Mouse (Mus musculus) c-Kit-positive CD71-negative TER-119-negative erythroid progenitor cells, embryonic 14.5 days (primary cell): Measurements from ENCODE around the gene Polr2m.

Experiments used
- DNase-seq: peaks from one replicate; pipeline ENCODE4 v3.0.0-alpha.2; 2013; ENCODE audit warnings: low read depth

Gene Polr2m

GRCm38 (mm10) chr9:71467434-71467833, 18.3 kb downstream of the Polr2m start:
- no peak for DNase-seq

GRCm38 (mm10) chr9:71466111-71466510, 19.6 kb downstream of the Polr2m start:
- DNase-seq = no peak

DNA sequence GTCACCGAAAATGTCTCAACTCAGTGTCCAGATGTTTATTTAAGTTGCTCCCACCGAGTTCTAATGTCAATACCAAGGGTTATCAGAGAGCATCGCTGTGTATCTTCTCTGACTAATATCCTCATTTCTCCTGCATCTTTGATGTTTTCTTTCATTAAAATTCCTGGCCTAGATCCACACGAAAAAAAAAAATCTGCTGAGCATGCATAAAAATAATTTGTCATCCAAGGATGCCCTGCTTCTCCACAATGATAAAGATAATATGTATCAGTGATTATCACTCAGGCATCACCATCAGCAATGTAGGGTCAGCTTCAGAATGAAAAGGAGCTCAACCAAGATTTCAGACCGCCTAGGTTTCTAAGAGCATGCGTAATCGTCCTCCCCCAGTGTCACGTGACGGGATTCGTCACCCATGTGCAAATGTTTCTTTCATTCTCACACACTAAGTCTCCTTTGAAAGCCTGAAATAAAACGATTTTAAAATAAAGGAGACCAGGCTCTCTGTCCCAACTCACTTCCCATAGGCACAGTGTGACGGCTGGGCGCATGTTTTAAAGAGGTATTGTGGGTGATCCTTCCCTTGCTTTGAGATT, 22.6 kb downstream of the Polr2m start:
- DNase-seq = no peak

DNA sequence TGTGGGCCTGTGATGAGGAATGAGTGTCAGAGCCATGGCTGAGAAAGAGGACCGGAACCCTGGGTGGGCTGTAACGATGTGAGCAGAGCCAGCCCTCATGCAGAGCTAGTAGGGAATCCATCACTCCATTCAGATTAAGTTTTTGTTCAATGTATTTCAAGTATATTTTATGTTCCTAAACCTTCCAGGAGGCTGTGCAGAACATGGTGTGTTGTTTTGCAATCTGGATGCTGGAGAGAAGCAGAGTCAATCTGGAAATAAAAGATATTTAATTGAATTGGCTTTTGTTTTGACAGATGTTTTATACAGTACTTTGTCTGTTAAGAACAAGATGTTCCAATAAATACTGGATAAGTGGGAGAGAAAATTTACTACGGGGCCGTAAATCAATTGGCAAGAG, 29.0 kb downstream of the Polr2m start:
- no peak for DNase-seq

DNA sequence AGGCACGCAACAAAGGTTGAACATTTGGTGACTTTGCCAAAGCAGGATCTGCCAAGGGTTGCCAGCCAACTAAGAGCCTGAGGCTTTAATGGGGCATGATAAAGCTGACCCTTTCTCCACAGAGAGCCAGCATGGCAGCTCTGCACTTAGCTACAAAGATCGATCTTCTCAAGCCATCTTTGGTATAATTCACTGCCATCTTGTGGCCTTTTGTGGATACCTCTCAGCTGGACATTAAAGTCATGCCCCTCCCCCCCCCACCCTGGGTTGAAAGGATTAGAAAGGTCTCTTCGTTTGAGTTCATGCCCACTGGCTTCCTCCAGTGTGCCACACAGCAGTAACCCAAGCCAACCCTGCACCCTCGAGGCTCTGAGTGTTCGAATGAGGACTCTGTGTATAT, 31.8 kb downstream of the Polr2m start:
- DNase-seq = no peak

- no peak for DNase-seq
These were observed 32.4 kb downstream of the Polr2m start for GRCm38 (mm10) chr9:71453352-71453751.

DNA sequence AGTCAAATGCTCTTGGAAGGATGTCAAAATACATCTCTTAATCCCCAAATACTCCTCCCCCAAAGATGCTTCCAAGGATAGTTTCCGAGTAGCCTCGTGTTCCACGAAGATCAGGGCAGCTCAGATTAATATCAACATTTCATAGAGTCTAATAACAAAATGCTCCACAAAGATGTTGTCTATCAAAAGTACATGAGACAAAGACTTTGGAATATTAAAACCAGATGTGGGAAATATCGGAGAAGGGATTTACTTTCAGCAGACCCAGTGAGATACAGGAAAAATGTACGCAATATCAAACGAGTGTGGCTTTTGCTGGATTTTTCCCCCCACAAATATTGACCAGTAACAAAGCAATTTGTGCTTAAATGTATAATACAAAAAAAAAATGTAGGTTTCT, 35.1 kb downstream of the Polr2m start:
- DNase-seq = no peak

- no peak for DNase-seq
These were observed 38.2 kb downstream of the Polr2m start for GRCm38 (mm10) chr9:71447573-71447972.

GRCm38 (mm10) chr9:71445308-71445707, 40.4 kb downstream of the Polr2m start:
- DNase-seq = no peak

DNA sequence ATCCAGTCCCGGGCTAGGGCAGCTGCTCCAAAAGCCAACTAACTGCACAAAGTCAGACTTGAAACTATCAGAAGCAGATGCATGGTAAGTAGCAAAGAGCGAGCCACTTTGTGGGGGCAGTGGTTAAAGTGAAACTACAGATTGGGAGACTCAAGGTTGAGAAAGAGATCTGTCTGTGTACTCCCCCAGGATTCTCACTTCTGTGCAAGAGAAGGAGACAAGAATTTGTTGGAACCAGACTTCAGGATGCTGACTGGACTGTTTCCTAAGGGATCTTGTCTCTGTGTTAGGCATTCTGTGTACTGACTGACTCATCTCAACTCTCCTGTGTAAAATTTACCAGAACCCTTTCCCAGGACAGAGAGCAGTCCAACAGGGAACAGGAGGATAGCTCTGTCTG, 47.6 kb downstream of the Polr2m start:
- DNase-seq = no peak
